Mouse (Mus musculus) myocyte (in vitro differentiated cells): ENCODE measurements around the gene Trim50.

Source experiments
- CEBPB ChIP-seq: IDR thresholded peaks from 2 replicates; pipeline ENCODE4 v1.6.1; 2011; ENCODE audit warnings: mild to moderate bottlenecking, moderate library complexity; ENCODE audit not compliant: poor library complexity, insufficient read depth, severe bottlenecking
- E2F4 ChIP-seq: IDR thresholded peaks from one replicate; pipeline ENCODE4 v1.6.1; 2011; ENCODE audit warnings: mild to moderate bottlenecking, control low read depth, moderate library complexity; ENCODE audit not compliant: insufficient read depth
- MAX ChIP-seq: IDR thresholded peaks from one replicate; pipeline ENCODE4 v1.6.1; 2011; ENCODE audit warnings: low read depth, mild to moderate bottlenecking, control low read depth
- MYOD1 ChIP-seq, 3 experiments: IDR thresholded peaks; one replicate each; pipeline ENCODE4 v1.6.1; 2011; ENCODE audit warnings: control low read depth in 2 of 3, low read depth in 2 of 3, mild to moderate bottlenecking in 2 of 3, moderate library complexity in 1 of 3; ENCODE audit not compliant: insufficient read length in 2 of 3, control insufficient read depth in 1 of 3
- MYOG ChIP-seq, 3 experiments: IDR thresholded peaks; one replicate each; pipeline ENCODE4 v1.6.1; 2011; ENCODE audit warnings: control low read depth in 2 of 3, low read depth in 2 of 3, mild to moderate bottlenecking in 2 of 3; ENCODE audit not compliant: insufficient read length in 2 of 3, control insufficient read depth in 1 of 3, insufficient read depth in 1 of 3
- POLR2A ChIP-seq: IDR thresholded peaks from one replicate; pipeline ENCODE4 v1.6.1; 2011; ENCODE audit warnings: low read depth, mild to moderate bottlenecking, control low read depth, moderate library complexity; ENCODE audit not compliant: insufficient read length
- POLR2AphosphoS2 ChIP-seq: IDR thresholded peaks from one replicate; pipeline ENCODE4 v1.6.1; 2011; ENCODE audit warnings: low read depth, control low read depth; ENCODE audit not compliant: insufficient read length
- SRF ChIP-seq: IDR thresholded peaks from one replicate; pipeline ENCODE4 v1.6.1; 2011; ENCODE audit warnings: low read depth; ENCODE audit not compliant: control insufficient read depth, insufficient read length
- TCF12 ChIP-seq: IDR thresholded peaks from one replicate; pipeline ENCODE4 v1.6.1; 2011; ENCODE audit warnings: mild to moderate bottlenecking, control low read depth; ENCODE audit not compliant: poor library complexity, insufficient read depth, severe bottlenecking
- TCF3 ChIP-seq: IDR thresholded peaks from one replicate; pipeline ENCODE4 v1.6.1; 2011; ENCODE audit warnings: low read depth, control low read depth; ENCODE audit not compliant: insufficient read length
- USF1 ChIP-seq: IDR thresholded peaks from one replicate; pipeline ENCODE4 v1.6.1; 2011; ENCODE audit warnings: low read depth, mild to moderate bottlenecking, control low read depth, moderate library complexity

GRCm38 (mm10) chr5:135306321-135306965, 46.7 kb upstream of the Trim50 start:
- TF ChIP-seq POLR2AphosphoS2: no peak
- TF ChIP-seq POLR2A: no peak
- no peak for TF ChIP-seq MYOG (IDR thresholded peaks at IDR 0.05; ENCODE audit: control insufficient read depth in 1 of 3, insufficient read depth in 1 of 3, insufficient read length in 2 of 3, low read depth in 2 of 3)
- no peak for TF ChIP-seq E2F4
- TF ChIP-seq USF1: no peak
- no peak for TF ChIP-seq MAX
- TF ChIP-seq TCF3: no peak
- TF ChIP-seq CEBPB: no peak
- no peak for TF ChIP-seq MYOD1 (IDR thresholded peaks at IDR 0.05; ENCODE audit: control insufficient read depth in 1 of 3, insufficient read length in 2 of 3, low read depth in 2 of 3)
- TF ChIP-seq TCF12: no peak
- TF ChIP-seq SRF: no peak
